Mouse (Mus musculus): ENCODE data around the gene Gm9508. TPM values are rescaled to one million over a fixed set of nuclear protein-coding genes. Genes with fewer than 3 reads are reported as not detected.

Gene Gm9508
- total and polyA plus RNA-seq, 3 experiments, result not detected

DNA sequence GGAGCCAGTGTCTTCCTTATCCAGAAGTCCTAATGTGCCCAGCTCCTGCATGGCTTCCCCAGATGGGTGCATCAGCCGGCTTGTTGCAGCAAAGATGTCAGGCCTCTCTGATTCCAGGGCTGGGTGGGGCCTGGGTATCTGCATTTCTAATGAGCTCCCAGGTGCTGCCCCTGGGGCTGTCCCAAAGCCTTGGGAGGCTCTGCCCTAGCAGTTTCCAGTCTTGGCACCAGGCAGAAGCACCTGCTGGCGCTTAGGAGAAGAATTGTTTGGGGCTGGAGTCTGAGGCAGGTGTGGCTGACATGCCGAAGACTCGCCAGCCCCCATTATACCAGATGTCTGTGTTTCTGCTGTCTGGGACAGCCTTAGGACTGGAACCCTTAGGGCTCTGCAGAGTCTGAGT is 26.3 kb downstream of the Gm9508 start:
- H3K4me2 ChIP-seq (ENCODE audit: insufficient read depth, low read depth, poor library complexity, severe bottlenecking), result 0 out of 2 replicates have a peak overlapping the region, but pooled peaks have one; percentile 12
- H3K4me3 ChIP-seq (replicated peaks in 1 of 3; ENCODE audit: low read depth in 2 of 3, low read length in 2 of 3, poor library complexity in 1 of 3), result no peak overlapping the region
- H3K27ac ChIP-seq (ENCODE audit: insufficient read depth, low read depth), result no peak overlapping the region
- H3K4me1 ChIP-seq (ENCODE audit: control insufficient read depth in 1 of 2, insufficient read depth in 2 of 2), result peaks cover 33 to 85% of the 10 kb centered on the region in 2 experiments
- peak; percentile 71 for DNase-seq (ENCODE audit: extremely low read depth)
- H3K79me2 ChIP-seq (replicated peaks; ENCODE audit: control insufficient read depth, extremely low read depth, insufficient read depth, poor library complexity, severe bottlenecking), result no peaks in the 10 kb centered on the region
- dilution Hi-C loops (cut with MboI; ENCODE audit: extremely low pct_ligation_motif_present, extremely low pct_unique_long_range_greater_than_20kb, low sequenced_read_pairs), result no loop called here
- peaks cover 5% of the 10 kb centered on the region for H3K27me3 ChIP-seq (replicated peaks)
- H3K9ac ChIP-seq (ENCODE audit: insufficient read depth, low read depth), result no peak overlapping the region
- H3K9me3 ChIP-seq (replicated peaks; ENCODE audit: low read length), result peaks cover 3% of the 10 kb centered on the region
- in situ Hi-C loops (cut with MboI; ENCODE audit: low pct_ligation_motif_present, low pct_unique_long_range_greater_than_20kb, low sequenced_read_pairs), result no loop called here
- no peaks in the 10 kb centered on the region for H3K36me3 ChIP-seq (replicated peaks in 1 of 2; ENCODE audit: control insufficient read depth in 1 of 2, insufficient read depth in 1 of 2, low read length in 1 of 2)
- no peak for TF ChIP-seq POLR2A (IDR thresholded peaks at IDR 0.05; ENCODE audit: low read depth, low read length)
- 0 out of 2 replicates have a peak, but pooled peaks have one; percentile 40 for TF ChIP-seq SIN3A (IDR thresholded peaks at IDR 0.05; ENCODE audit: low read length)
- TF ChIP-seq USF2 (conservative IDR thresholded peaks at IDR 0.05; ENCODE audit: low read depth, low read length), result no peak
- peak; percentile 96 for TF ChIP-seq TCF12 (IDR thresholded peaks at IDR 0.05; ENCODE audit: low read depth, low read length)
- TF ChIP-seq ZNF384 (IDR thresholded peaks at IDR 0.05; ENCODE audit: low read depth, low read length), result no peak
- TF ChIP-seq SMC3 (IDR thresholded peaks at IDR 0.05; ENCODE audit: low read depth, low read length), result no peak
- no peak for TF ChIP-seq GABPA (IDR thresholded peaks at IDR 0.05; ENCODE audit: insufficient replicate concordance, low read depth, low read length)
- no peak for TF ChIP-seq E2F4 (IDR thresholded peaks at IDR 0.05; ENCODE audit: insufficient replicate concordance, low read depth, low read length)
- no peak for TF ChIP-seq RAD21 (IDR thresholded peaks at IDR 0.05; ENCODE audit: low read depth, low read length)
- TF ChIP-seq ETS1 (conservative IDR thresholded peaks at IDR 0.05; ENCODE audit: low read depth, low read length), result peak; percentile 63
- TF ChIP-seq ZMIZ1 (IDR thresholded peaks at IDR 0.05; ENCODE audit: low read depth, low read length), result no peak
- no peak for TF ChIP-seq NELFE (IDR thresholded peaks at IDR 0.05; ENCODE audit: low read depth, low read length)
- TF ChIP-seq ZC3H11A (IDR thresholded peaks at IDR 0.05; ENCODE audit: low read depth, low read length), result no peak
- TF ChIP-seq CHD2 (IDR thresholded peaks at IDR 0.05; ENCODE audit: low read length), result no peak
- no peak for TF ChIP-seq MAFK (IDR thresholded peaks at IDR 0.05; ENCODE audit: insufficient replicate concordance, low read length)
- TF ChIP-seq IRF4 (IDR thresholded peaks at IDR 0.05; ENCODE audit: low read depth, low read length), result 0 out of 2 replicates have a peak, but pooled peaks have one; percentile 30
- TF ChIP-seq HCFC1 (IDR thresholded peaks at IDR 0.05; ENCODE audit: low read depth, low read length), result no peak
- no peak for TF ChIP-seq CHD1 (IDR thresholded peaks at IDR 0.05; ENCODE audit: low read depth, low read length)
- no peak for TF ChIP-seq MYC (IDR thresholded peaks at IDR 0.05; ENCODE audit: low read depth, low read length)
- TF ChIP-seq MEF2A (IDR thresholded peaks at IDR 0.05; ENCODE audit: borderline replicate concordance, low read depth, low read length), result peak; percentile 61; the same call in 1 of the 2 replicates
- TF ChIP-seq NRF1 (IDR thresholded peaks at IDR 0.05; ENCODE audit: low read depth, low read length), result no peak
- no peak for TF ChIP-seq ZKSCAN1 (IDR thresholded peaks at IDR 0.05; ENCODE audit: borderline replicate concordance, low read depth, low read length)
- TF ChIP-seq ELF1 (IDR thresholded peaks at IDR 0.05; ENCODE audit: low read depth, low read length), result no peak
- TF ChIP-seq KAT2A (IDR thresholded peaks at IDR 0.05; ENCODE audit: insufficient replicate concordance, low read length), result no peak
- no peak for TF ChIP-seq RCOR1 (conservative IDR thresholded peaks at IDR 0.05; ENCODE audit: low read depth, low read length)
- TF ChIP-seq MAZ (IDR thresholded peaks at IDR 0.05; ENCODE audit: low read depth, low read length), result no peak
- no peak for TF ChIP-seq JUN (IDR thresholded peaks at IDR 0.05; ENCODE audit: insufficient read depth, low read depth, low read length)
- no peak for TF ChIP-seq POLR2AphosphoS2 (IDR thresholded peaks at IDR 0.05; ENCODE audit: low read depth, low read length)
